Mouse (Mus musculus) megakaryocyte-erythroid progenitor cell, adult 5 weeks (primary cell): ENCODE measurements around the gene Tc2n. TPM values are rescaled to one million over a fixed set of nuclear protein-coding genes. Genes with fewer than 3 reads are reported as not detected.

Experiments used
- polyA plus RNA-seq: library from polyadenylated mRNA; stranded (reverse); fragments of >175 nt; gene quantifications from 2 replicates; pipeline ENCODE4 v1.2.3, GENCODE M21; 2012

Gene Tc2n
- 0.02 TPM in 1 of 2 replicates, not detected in the other for polyA plus RNA-seq

GRCm38 (mm10) chr12:101718054-101718754 is at the start of gene Tc2n:
Gene Tc2n (minus strand): TSS chr12:101718523.

Other genes with a start within 250 kb of the Tc2n start
- 0.08 TPM in 1 of 2 replicates, not detected in the other for gene Fbln5, start 100.5 kb upstream of the Tc2n start, polyA plus RNA-seq
- gene Trip11, start 194.7 kb upstream of the Tc2n start, polyA plus RNA-seq: 3.2 and 5.7 TPM in 2 replicates
- gene Atxn3, start 239.7 kb upstream of the Tc2n start, polyA plus RNA-seq: 1.6 and 4.4 TPM in 2 replicates